Mouse (Mus musculus) heart, embryonic 13.5 days (tissue): Measurements from ENCODE around the gene Ccdc127. TPM values are rescaled to one million over a fixed set of nuclear protein-coding genes. Genes with fewer than 3 reads are reported as not detected.

Experiments used
- ATAC-seq: fragments of 200-750 bp; cut with Nextera tagmentation; 2 replicates; pipeline ENCODE4 v1.8.0; 2017; ENCODE audit warnings: moderate TSS enrichment; ENCODE audit not compliant: insufficient number of reproducible peaks, low FRiP score, low TSS enrichment; ENCODE audit errors: extremely low read depth
- H3K27ac ChIP-seq: fragments of 300-500 bp; sonication (generic); replicated peaks from 2 replicates; pipeline ENCODE4 v1.5.1; 2015; ENCODE audit warnings: moderate library complexity, mild to moderate bottlenecking, inconsistent platforms
- H3K27me3 ChIP-seq: fragments of 300-500 bp; sonication (generic); replicated peaks from 2 replicates; pipeline ENCODE4 v1.6.1; 2015; ENCODE audit warnings: mild to moderate bottlenecking, inconsistent platforms
- H3K36me3 ChIP-seq: fragments of 300-500 bp; sonication (generic); 2 replicates; pipeline ENCODE4 v1.6.1; 2015; ENCODE audit warnings: mild to moderate bottlenecking, inconsistent platforms
- H3K4me1 ChIP-seq: fragments of 300-500 bp; sonication (generic); 2 replicates; pipeline ENCODE4 v1.6.1; 2015; ENCODE audit warnings: inconsistent platforms
- H3K4me2 ChIP-seq: fragments of 300-500 bp; sonication (generic); 2 replicates; pipeline ENCODE4 v1.6.1; 2015; ENCODE audit warnings: inconsistent platforms, mild to moderate bottlenecking, moderate library complexity
- H3K4me3 ChIP-seq: fragments of 300-500 bp; sonication (generic); 2 replicates; pipeline ENCODE4 v1.5.1; 2015; ENCODE audit warnings: moderate library complexity, mild to moderate bottlenecking, inconsistent platforms
- H3K9ac ChIP-seq: fragments of 300-500 bp; sonication (generic); 2 replicates; pipeline ENCODE4 v1.6.1; 2015; ENCODE audit warnings: inconsistent platforms, mild to moderate bottlenecking, moderate library complexity
- H3K9me3 ChIP-seq: fragments of 300-500 bp; sonication (generic); 2 replicates; pipeline ENCODE4 v1.6.1; 2016; ENCODE audit warnings: inconsistent platforms
- WGBS: fragments of 180-500 bp; shearing (Covaris S2); methylation state at CpG from one replicate; pipeline ENCODE4 v1.1.7; 2015; ENCODE audit warnings: mixed read lengths; 5-methylcytosine and 5-hydroxymethylcytosine counted together
- microRNA counts: library from miRNA; unstranded; fragments of <30 nt; microRNA quantifications from one replicate; lab custom pipeline; 2016
- microRNA-seq: library from miRNA; unstranded; fragments of <30 nt; microRNA quantifications from one replicate; pipeline ENCODE4, GENCODE M21; 2016
- polyA plus RNA-seq: library from polyadenylated mRNA; unstranded; fragments of >200 nt; fragmentation: Nextera tagmentation; extraction: Ambion mirVana; gene quantifications from 2 replicates; pipeline ENCODE4 v1.2.1, GENCODE M21; 2015

Gene Ccdc127
- polyA plus RNA-seq, 1 experiment from 2014 or later = 38.4 TPM

DNA sequence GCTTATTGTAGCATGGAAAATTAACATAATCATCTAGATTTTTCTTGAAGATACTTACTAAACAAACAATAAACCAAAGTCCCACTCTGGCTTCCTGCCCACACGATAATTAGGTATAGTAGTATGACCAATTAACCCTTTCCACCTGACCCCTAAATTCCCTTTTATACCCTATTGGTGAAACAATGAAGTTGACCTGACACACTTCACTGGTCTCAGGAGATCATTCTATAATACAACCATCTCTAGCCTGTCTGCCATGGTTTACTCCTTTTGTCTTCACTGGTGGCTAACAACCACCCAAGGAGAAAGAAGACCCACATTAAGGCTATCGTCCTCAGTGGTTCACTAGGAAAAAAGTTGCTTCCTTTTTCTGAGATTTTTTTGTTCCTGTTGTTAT, 41.0 kb downstream of the Ccdc127 start:
- Histone ChIP-seq H3K9me3 (no peaks in the 10 kb centered on the region), H3K27me3 (peaks cover 6% of the 10 kb centered on the region), H3K4me2 (no peak overlapping the region), H3K4me3 (no peak overlapping the region), H3K36me3 (no peaks in the 10 kb centered on the region), H3K9ac (no peak overlapping the region), H3K4me1 (peaks cover 8% of the 10 kb centered on the region), H3K27ac (no peak overlapping the region)
- 59% methylated on average over 2 of the region's 2 CpGs for WGBS
- no peak for ATAC-seq

DNA sequence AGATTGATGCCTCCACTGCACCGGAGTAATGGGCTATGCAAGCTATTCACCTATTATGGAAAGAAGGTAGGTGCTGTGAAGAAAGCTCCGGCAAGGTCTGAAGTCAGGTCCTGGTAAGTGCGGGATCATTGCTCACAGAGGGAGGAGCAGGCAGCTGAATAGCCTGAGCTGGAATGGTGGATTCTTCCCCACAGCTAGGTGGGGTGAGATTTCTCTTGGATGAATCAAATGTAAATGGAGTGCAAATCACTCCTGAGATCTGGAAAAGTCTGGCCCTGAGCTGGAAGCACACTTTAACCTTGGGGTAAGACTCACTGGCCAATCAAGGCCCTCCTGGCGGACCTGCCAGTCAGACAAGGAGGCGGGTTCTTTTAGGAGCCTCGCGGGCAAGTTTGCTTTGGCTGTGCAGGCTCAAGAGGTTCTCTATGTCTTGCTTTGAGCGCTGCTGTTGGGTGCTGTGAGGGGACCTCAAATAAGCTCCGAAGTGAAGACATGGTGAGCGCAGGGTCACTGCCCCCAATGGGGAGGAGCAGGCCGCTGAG, 49.3 kb downstream of the Ccdc127 start, which contains the start of gene Ftl1-ps1:
Gene Ftl1-ps1, plus strand, starts transcription at position 397 of the 542 bp plus-strand sequence.
- Histone ChIP-seq H3K4me2 (peak within 1 kb of the TSS; percentile 58), H3K36me3 (no peaks in the 10 kb centered on the region), H3K4me3 (peak within 1 kb of the TSS; percentile 30), H3K4me1 (no peaks in the 10 kb centered on the region; the same call in 1 of the 2 replicates), H3K9ac (peak within 1 kb of the TSS; percentile 44), H3K9me3 (no peaks in the 10 kb centered on the region), H3K27ac (no peak within 1 kb of the TSS), H3K27me3 (peaks cover 13% of the 10 kb centered on the region)
- ATAC-seq = no peak
- 12% methylated on average over 11 of the region's 11 CpGs for WGBS

MicroRNAs within 50 kb of the gene (microRNA counts, 519-probe panel; counts per million panel counts)
- microRNA mmu-miR-692 (lab: Ali Mortazavi, UCI) = 209 counts per million, percentile 61 among the panel's probes with 10 or more counts

Small RNA genes lying within 50 kb of the gene (microRNA-seq; reads per million reads assigned to microRNA genes)
- gene Mir692-3 = not detected

Other genes with a start within 250 kb of the Ccdc127 start
- gene Slc9a3, start 228.9 kb upstream of the Ccdc127 start, polyA plus RNA-seq = not detected in 2 replicates
- 46.9 and 56.7 TPM in 2 replicates for gene Exoc3, start 141.6 kb upstream of the Ccdc127 start, polyA plus RNA-seq
- gene Ahrr, start 58.0 kb upstream of the Ccdc127 start, polyA plus RNA-seq = 0.51 and 0.61 TPM in 2 replicates
- gene Pdcd6, start 32.7 kb upstream of the Ccdc127 start, polyA plus RNA-seq = 82.5 and 102 TPM in 2 replicates
- 427 and 491 TPM in 2 replicates for gene Sdha, start within 50 bp of the Ccdc127 start, polyA plus RNA-seq
- 2.6 and 3.2 TPM in 2 replicates for gene Lrrc14b, start 13.7 kb downstream of the Ccdc127 start, polyA plus RNA-seq
- 3.1 and 3.8 TPM in 2 replicates for gene Zfp72, start 40.5 kb downstream of the Ccdc127 start, polyA plus RNA-seq
- 79.1 and 99.5 TPM in 2 replicates for gene Ftl1-ps1, start 49.4 kb downstream of the Ccdc127 start, polyA plus RNA-seq
- gene Zfp825, start 143.7 kb downstream of the Ccdc127 start, polyA plus RNA-seq = 12.7 and 15.2 TPM in 2 replicates